Mouse (Mus musculus) MEL (cell line): ENCODE measurements around the gene Hmcn2. TPM values are rescaled to one million over a fixed set of nuclear protein-coding genes. Genes with fewer than 3 reads are reported as not detected.

Experiments
- polyA plus RNA-seq, 2 experiments: library from polyadenylated mRNA; stranded (reverse) in 1 of 2; unstranded in 1 of 2; fragments of >175 nt in 1 of 2; fragments of >200 nt in 1 of 2; gene quantifications; 2 replicates each; pipeline versions ENCODE4 v1.2.1 to v1.2.4; 2012; ENCODE audit warnings: low replicate concordance in 2 of 2, low read depth in 1 of 2; ENCODE audit not compliant: insufficient read length in 2 of 2, insufficient read depth in 1 of 2, missing spikeins in 1 of 2
- total RNA-seq: library from RNA; depleted of rRNA; stranded (reverse); fragments of 300-350 nt; gene quantifications from 2 replicates; pipeline ENCODE4 v1.2.3, GENCODE M21; 2012; rRNA removed

Hmcn2 gene
- total and polyA plus RNA-seq, 3 experiments: 0.18 TPM; not detected in 2

Other genes starting within 250 kb of the Hmcn2 start
- 3.4 and 4.7 TPM in 2 replicates for gene Fnbp1, start 172.4 kb upstream of the Hmcn2 start, total RNA-seq
- 10 to 100 TPM in 1 of 2 experiments, not detected in 1; 17.5 TPM for gene Fnbp1, start 172.4 kb upstream of the Hmcn2 start, polyA plus RNA-seq
- gene Gpr107, start 162.1 kb upstream of the Hmcn2 start, total RNA-seq: 18.3 and 20.0 TPM in 2 replicates
- gene Gpr107, start 162.1 kb upstream of the Hmcn2 start, polyA plus RNA-seq: 10 to 100 TPM in 1 of 2 experiments, not detected in 1; 16.4 TPM
- gene Ncs1, start 68.6 kb upstream of the Hmcn2 start, total RNA-seq: 10.5 and 14.5 TPM in 2 replicates
- 10 to 100 TPM in 1 of 2 experiments, not detected in 1; 17.6 TPM for gene Ncs1, start 68.6 kb upstream of the Hmcn2 start, polyA plus RNA-seq
- 45.0 and 49.7 TPM in 2 replicates for gene Ass1, start 155.8 kb downstream of the Hmcn2 start, total RNA-seq
- gene Ass1, start 155.8 kb downstream of the Hmcn2 start, polyA plus RNA-seq: 10 to 100 TPM in 1 of 2 experiments, not detected in 1; 88.0 TPM